Mouse (Mus musculus): ENCODE data around the gene Paqr7.
A peak's percentile ranks its signal among the peaks of the same experiment; 100 is the strongest.

Gene Paqr7

GRCm38 (mm10) chr4:134542726-134543125 is 46.2 kb downstream of the Paqr7 start:
- DNase-seq: peak; percentile 30

- DNase-seq: peak; percentile 93
Measured at GRCm38 (mm10) chr4:134543261-134543660, 46.8 kb downstream of the Paqr7 start.

- DNase-seq: no peak
Measured at GRCm38 (mm10) chr4:134546814-134547705, 50.6 kb downstream of the Paqr7 start.

GRCm38 (mm10) chr4:134548169-134548938 is 51.9 kb downstream of the Paqr7 start:
- no peak for DNase-seq

GRCm38 (mm10) chr4:134549899-134550298 is 53.4 kb downstream of the Paqr7 start:
- no peak for DNase-seq

GRCm38 (mm10) chr4:134551494-134552316 is 55.2 kb downstream of the Paqr7 start, which contains the start of gene Selenon:
TSS of gene Selenon (minus strand) at chr4:134552166.
- no peak for DNase-seq

GRCm38 (mm10) chr4:134553631-134554030 is 57.1 kb downstream of the Paqr7 start:
- DNase-seq: no peak

GRCm38 (mm10) chr4:134555956-134556580 is 59.6 kb downstream of the Paqr7 start:
- peak; percentile 28 for DNase-seq

GRCm38 (mm10) chr4:134557626-134558249 is 61.2 kb downstream of the Paqr7 start:
- no peak for DNase-seq

- DNase-seq: peak; percentile 66
Measured at GRCm38 (mm10) chr4:134558570-134559113, 62.1 kb downstream of the Paqr7 start.

- DNase-seq: no peak
Measured at GRCm38 (mm10) chr4:134559154-134559553, 62.7 kb downstream of the Paqr7 start.
